Mouse (Mus musculus) liver, adult (tissue): ENCODE results near the gene Iqgap2.

ENCODE experiments used
- GATA4 ChIP-seq: IDR thresholded peaks from 2 replicates; pipeline ENCODE4 v1.6.1; 2014; ENCODE audit warnings: mild to moderate bottlenecking, low read length; ENCODE audit not compliant: insufficient replicate concordance

Iqgap2 gene

GRCm38 (mm10) chr13:95647248-95647647 lies 244.5 kb downstream of the Iqgap2 start:
- TF ChIP-seq GATA4, result no peak

GRCm38 (mm10) chr13:95646687-95647111 lies 245.0 kb downstream of the Iqgap2 start:
- TF ChIP-seq GATA4, result peak; percentile 87

GRCm38 (mm10) chr13:95643740-95644139 lies 248.0 kb downstream of the Iqgap2 start:
- no peak for TF ChIP-seq GATA4

GRCm38 (mm10) chr13:95641061-95641986 lies 250.4 kb downstream of the Iqgap2 start:
- no peak for TF ChIP-seq GATA4

GRCm38 (mm10) chr13:95640408-95640807 lies 251.3 kb downstream of the Iqgap2 start:
- TF ChIP-seq GATA4, result no peak

GRCm38 (mm10) chr13:95639336-95640116 lies 252.2 kb downstream of the Iqgap2 start:
- no peak for TF ChIP-seq GATA4

- no peak; the same call in 1 of the 2 replicates for TF ChIP-seq GATA4
Observed at GRCm38 (mm10) chr13:95638894-95639293, 252.8 kb downstream of the Iqgap2 start.

GRCm38 (mm10) chr13:95637737-95638136 lies 254.0 kb downstream of the Iqgap2 start:
- no peak for TF ChIP-seq GATA4

- no peak for TF ChIP-seq GATA4
Observed at GRCm38 (mm10) chr13:95635301-95635700, 256.4 kb downstream of the Iqgap2 start.

- peak; percentile 36; the same call in 1 of the 2 replicates for TF ChIP-seq GATA4
Observed at GRCm38 (mm10) chr13:95634451-95634850, 257.3 kb downstream of the Iqgap2 start.

GRCm38 (mm10) chr13:95633384-95633783 lies 258.3 kb downstream of the Iqgap2 start:
- TF ChIP-seq GATA4, result no peak

GRCm38 (mm10) chr13:95632144-95632543 lies 259.6 kb downstream of the Iqgap2 start:
- no peak for TF ChIP-seq GATA4

GRCm38 (mm10) chr13:95630747-95631146 lies 261.0 kb downstream of the Iqgap2 start:
- TF ChIP-seq GATA4, result no peak

GRCm38 (mm10) chr13:95629751-95630150 lies 262.0 kb downstream of the Iqgap2 start:
- no peak for TF ChIP-seq GATA4

GRCm38 (mm10) chr13:95626696-95627095 lies 265.0 kb downstream of the Iqgap2 start:
- TF ChIP-seq GATA4, result no peak

GRCm38 (mm10) chr13:95623042-95623441 lies 268.7 kb downstream of the Iqgap2 start:
- TF ChIP-seq GATA4, result no peak
